In the genomic region with DNA sequence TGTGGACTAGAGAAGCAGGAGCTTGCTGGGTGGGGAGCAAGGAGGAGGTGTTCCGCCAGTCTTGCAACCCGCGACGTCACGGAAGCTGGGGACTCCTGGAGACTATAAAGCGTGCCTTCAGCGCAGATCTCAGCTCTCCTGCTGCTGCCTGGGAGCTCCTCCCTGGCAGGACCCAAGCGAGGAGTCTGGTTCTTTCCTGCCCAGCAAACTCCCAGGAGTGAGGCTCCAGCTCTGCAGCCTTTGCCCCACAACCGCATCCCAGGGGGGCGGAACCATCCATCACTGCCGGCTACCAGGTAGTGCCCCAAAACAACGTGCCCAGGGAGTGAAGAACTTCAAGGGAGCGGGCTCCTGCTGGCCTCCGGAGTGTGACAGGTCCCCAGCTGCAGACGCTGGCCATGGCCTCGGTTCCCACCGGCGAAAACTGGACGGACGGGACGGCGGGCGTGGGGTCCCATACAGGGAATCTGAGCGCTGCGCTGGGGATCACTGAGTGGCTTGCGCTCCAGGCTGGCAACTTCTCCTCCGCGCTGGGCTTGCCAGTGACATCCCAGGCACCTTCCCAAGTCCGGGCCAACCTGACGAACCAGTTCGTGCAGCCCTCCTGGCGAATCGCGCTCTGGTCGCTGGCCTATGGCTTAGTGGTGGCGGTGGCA, we compare ENCODE assay signal across 8 mouse cellular contexts. TPM values are rescaled to one million over a fixed set of nuclear protein-coding genes. Genes with fewer than 3 reads are reported as not detected.
DNase-seq lines count a peak whose midpoint lies in the region; ATAC-seq and TF ChIP-seq lines count a peak whose summit lies in the region.

A gene (plus strand): TSS at position 133 of the 656 bp plus-strand sequence.

- TF ChIP-seq CTCF in stomach, postnatal 0 days (IDR thresholded peaks at IDR 0.05; ENCODE audit: low read depth), result no peak

- DNase-seq in heart, adult 18-20 months, result no peak
- DNase-seq in ES-E14 (ENCODE audit: low read depth, low spot score), result peak; percentile 16
- peak; percentile 44 for DNase-seq in embryonic facial prominence, embryonic 11.5 days (ENCODE audit: low spot score)
- DNase-seq in intestine, embryonic 14.5 days (ENCODE audit: low spot score), result peak; percentile 71
- DNase-seq in stomach, postnatal 0 days (ENCODE audit: low spot score), result peak; percentile 21

- WGBS in heart, embryonic 16.5 days, result 2% methylated on average over 36 of the region's 36 CpGs
- WGBS in embryonic facial prominence, embryonic 11.5 days, result 1% methylated on average over 36 of the region's 36 CpGs
- 2% methylated on average over 36 of the region's 36 CpGs for WGBS in intestine, embryonic 14.5 days
- 2% methylated on average over 36 of the region's 36 CpGs for WGBS in midbrain, embryonic 12.5 days
- WGBS in stomach, postnatal 0 days, result 1% methylated on average over 36 of the region's 36 CpGs

- TF ChIP-seq EP300 in stomach, postnatal 0 days (optimal IDR thresholded peaks at IDR 0.05), result no peak

- H3K4me2 ChIP-seq in heart, embryonic 16.5 days (ENCODE audit: low read depth, low read length), result peak within 1 kb of the TSS; percentile 63
- H3K4me2 ChIP-seq in embryonic facial prominence, embryonic 11.5 days (ENCODE audit: low read depth, low read length), result peak within 1 kb of the TSS; percentile 94
- H3K4me2 ChIP-seq in intestine, embryonic 14.5 days (ENCODE audit: low read length), result peak within 1 kb of the TSS; percentile 66
- peak within 1 kb of the TSS; percentile 80 for H3K4me2 ChIP-seq in midbrain, embryonic 12.5 days (replicated peaks)
- peak within 1 kb of the TSS; percentile 62 for H3K4me2 ChIP-seq in stomach, postnatal 0 days (replicated peaks; ENCODE audit: low read depth)

- in situ Hi-C loops in ES-E14 (cut with MboI; ENCODE audit: low sequenced_read_pairs in 2 of 2, unreplicated experiment in 2 of 2), result no loop called here

- no peak within 1 kb of the TSS for H3K9ac ChIP-seq in heart, embryonic 16.5 days (ENCODE audit: low read length)
- no peak within 1 kb of the TSS for H3K9ac ChIP-seq in ES-E14 (ENCODE audit: insufficient read depth, low read depth, low read length, poor library complexity, severe bottlenecking)
- peak within 1 kb of the TSS; percentile 32 for H3K9ac ChIP-seq in embryonic facial prominence, embryonic 11.5 days (replicated peaks; ENCODE audit: low read length)
- H3K9ac ChIP-seq in intestine, embryonic 14.5 days (ENCODE audit: low read length), result no peak within 1 kb of the TSS
- peak within 1 kb of the TSS; percentile 53 for H3K9ac ChIP-seq in midbrain, embryonic 12.5 days (replicated peaks)
- 0 out of 2 replicates have a peak within 1 kb of the TSS, but pooled peaks have one; percentile 31 for H3K9ac ChIP-seq in stomach, postnatal 0 days (ENCODE audit: low read length)

- H3K36me3 ChIP-seq in heart, embryonic 16.5 days (ENCODE audit: control insufficient read depth, insufficient read depth), result no peaks in the 10 kb centered on the region
- H3K36me3 ChIP-seq in ES-E14 (ENCODE audit: control insufficient read depth, insufficient read depth, low read length, poor library complexity, severe bottlenecking), result no peaks in the 10 kb centered on the region
- H3K36me3 ChIP-seq in embryonic facial prominence, embryonic 11.5 days (replicated peaks; ENCODE audit: control insufficient read depth, insufficient read depth, low read depth, low read length), result no peaks in the 10 kb centered on the region
- no peaks in the 10 kb centered on the region for H3K36me3 ChIP-seq in intestine, embryonic 14.5 days (ENCODE audit: control insufficient read depth, insufficient read depth, low read length)
- H3K36me3 ChIP-seq in midbrain, embryonic 12.5 days, result no peaks in the 10 kb centered on the region
- H3K36me3 ChIP-seq in stomach, postnatal 0 days (ENCODE audit: control insufficient read depth, insufficient read depth, low read length), result no peaks in the 10 kb centered on the region

- peak within 1 kb of the TSS; percentile 44 for H3K4me3 ChIP-seq in heart, embryonic 16.5 days (ENCODE audit: low read length)
- H3K4me3 ChIP-seq in ES-E14 (ENCODE audit: insufficient read depth in 1 of 2, low read depth in 1 of 2, low read length in 2 of 2, poor library complexity in 1 of 2, severe bottlenecking in 1 of 2), result peak within 1 kb of the TSS; percentile 43 to 53
- peak within 1 kb of the TSS; percentile 42 for H3K4me3 ChIP-seq in embryonic facial prominence, embryonic 11.5 days (ENCODE audit: low read depth, low read length)
- peak within 1 kb of the TSS; percentile 38 for H3K4me3 ChIP-seq in intestine, embryonic 14.5 days (ENCODE audit: low read depth, low read length)
- peak within 1 kb of the TSS; percentile 49 for H3K4me3 ChIP-seq in midbrain, embryonic 12.5 days
- H3K4me3 ChIP-seq in stomach, postnatal 0 days (ENCODE audit: low read depth, low read length), result peak within 1 kb of the TSS; percentile 35

- H3K4me1 ChIP-seq in heart, embryonic 16.5 days (ENCODE audit: control insufficient read depth, insufficient read depth, low read length), result peaks cover 5% of the 10 kb centered on the region; the same call in 1 of the 2 replicates
- no peaks in the 10 kb centered on the region for H3K4me1 ChIP-seq in ES-E14 (ENCODE audit: control insufficient read depth in 2 of 2, insufficient read depth in 2 of 2, low read length in 2 of 2, poor library complexity in 1 of 2)
- H3K4me1 ChIP-seq in embryonic facial prominence, embryonic 11.5 days (ENCODE audit: control insufficient read depth, insufficient read depth, low read length), result no peaks in the 10 kb centered on the region
- 0 out of 2 replicates have a peak, but pooled peaks cover 3% of the 10 kb centered on the region for H3K4me1 ChIP-seq in intestine, embryonic 14.5 days (replicated peaks; ENCODE audit: control insufficient read depth, insufficient read depth, low read length)
- peaks cover 3% of the 10 kb centered on the region; the same call in 1 of the 2 replicates for H3K4me1 ChIP-seq in midbrain, embryonic 12.5 days
- H3K4me1 ChIP-seq in stomach, postnatal 0 days (replicated peaks; ENCODE audit: control insufficient read depth, insufficient read depth), result no peaks in the 10 kb centered on the region; the same call in 1 of the 2 replicates

- ATAC-seq in heart, embryonic 16.5 days (replicated peaks; ENCODE audit: extremely low read depth, insufficient read depth, low FRiP score), result no peak
- peak; percentile 69 for ATAC-seq in embryonic facial prominence, embryonic 11.5 days (replicated peaks; ENCODE audit: insufficient number of reproducible peaks, low FRiP score, low TSS enrichment, low read depth)
- ATAC-seq in intestine, embryonic 14.5 days (replicated peaks; ENCODE audit: low FRiP score, low TSS enrichment, low read depth), result peak; percentile 76
- peak; percentile 75 for ATAC-seq in midbrain, embryonic 12.5 days (ENCODE audit: low FRiP score, low read depth)
- no peak for ATAC-seq in stomach, postnatal 0 days (ENCODE audit: low FRiP score, low TSS enrichment)
- no peak for ATAC-seq in activated CD4-positive, CD25-positive, alpha-beta regulatory T cell, adult 4 months

- H3K27ac ChIP-seq in heart, embryonic 16.5 days (ENCODE audit: low read length), result no peak within 1 kb of the TSS
- H3K27ac ChIP-seq in ES-E14 (ENCODE audit: insufficient read depth, low read depth, low read length, poor library complexity, severe bottlenecking), result no peak within 1 kb of the TSS
- H3K27ac ChIP-seq in embryonic facial prominence, embryonic 11.5 days (replicated peaks; ENCODE audit: low read depth, low read length), result no peak within 1 kb of the TSS
- no peak within 1 kb of the TSS for H3K27ac ChIP-seq in intestine, embryonic 14.5 days (ENCODE audit: low read depth)
- no peak within 1 kb of the TSS for H3K27ac ChIP-seq in midbrain, embryonic 12.5 days (replicated peaks)
- H3K27ac ChIP-seq in stomach, postnatal 0 days (replicated peaks), result no peak within 1 kb of the TSS

- 0 out of 2 replicates have a peak, but pooled peaks cover 7% of the 10 kb centered on the region for H3K27me3 ChIP-seq in heart, embryonic 16.5 days (ENCODE audit: control insufficient read depth, insufficient read depth, low read length)
- peaks cover 10% of the 10 kb centered on the region; the same call in 1 of the 2 replicates for H3K27me3 ChIP-seq in embryonic facial prominence, embryonic 11.5 days (ENCODE audit: control insufficient read depth, insufficient read depth, low read length)
- H3K27me3 ChIP-seq in intestine, embryonic 14.5 days (replicated peaks; ENCODE audit: control insufficient read depth, insufficient read depth, low read length), result peaks cover 9% of the 10 kb centered on the region; the same call in 1 of the 2 replicates
- peaks cover 12% of the 10 kb centered on the region; the same call in 1 of the 2 replicates for H3K27me3 ChIP-seq in midbrain, embryonic 12.5 days
- H3K27me3 ChIP-seq in stomach, postnatal 0 days (ENCODE audit: control insufficient read depth, insufficient read depth, low read length), result peaks cover 2% of the 10 kb centered on the region; the same call in 1 of the 2 replicates

- H3K9me3 ChIP-seq in heart, embryonic 16.5 days (replicated peaks; ENCODE audit: control insufficient read depth, low read length), result no peaks in the 10 kb centered on the region
- no peaks in the 10 kb centered on the region for H3K9me3 ChIP-seq in ES-E14 (ENCODE audit: control insufficient read depth, insufficient read depth, low read depth, low read length)
- no peaks in the 10 kb centered on the region for H3K9me3 ChIP-seq in embryonic facial prominence, embryonic 11.5 days (replicated peaks; ENCODE audit: control insufficient read depth, low read length)
- H3K9me3 ChIP-seq in intestine, embryonic 14.5 days (ENCODE audit: control insufficient read depth, low read length), result no peaks in the 10 kb centered on the region
- H3K9me3 ChIP-seq in midbrain, embryonic 12.5 days, result no peaks in the 10 kb centered on the region
- H3K9me3 ChIP-seq in stomach, postnatal 0 days (ENCODE audit: control insufficient read depth, low read length), result no peaks in the 10 kb centered on the region

TF ChIP-seq in ES-E14, 5 proteins besides CTCF, POLR2A, EP300 and RAD21 (continues in another document):
- no peak for TF ChIP-seq ZNF384 (IDR thresholded peaks at IDR 0.05; ENCODE audit: low read depth, low read length)
- no peak for TF ChIP-seq HCFC1 (IDR thresholded peaks at IDR 0.05; ENCODE audit: borderline replicate concordance, insufficient read depth, low read length)
- TF ChIP-seq ZC3H11A (IDR thresholded peaks at IDR 0.05; ENCODE audit: borderline replicate concordance, low read depth, low read length), result no peak
- TF ChIP-seq MAFK (IDR thresholded peaks at IDR 0.05; ENCODE audit: insufficient read depth, low read depth, low read length), result no peak

RNA-seq across cellular contexts. Expression of the gene that starts here (rescaled TPM):
- polyA plus RNA-seq in heart, embryonic 16.5 days (2015; fragmentation: Nextera tagmentation; extraction: Ambion mirVana), result 0.06 TPM in 1 of 2 replicates, not detected in the other
- not detected for total RNA-seq in heart, adult 18-20 months (2021)
- total RNA-seq in ES-E14 (2012; rRNA removed), result 0.40 and 0.79 TPM in 2 replicates
- polyA plus RNA-seq in embryonic facial prominence, embryonic 11.5 days (2014; fragmentation: Nextera tagmentation; extraction: Ambion mirVana), result 0.59 and 0.82 TPM in 2 replicates
- 0.55 and 0.70 TPM in 2 replicates for polyA plus RNA-seq in intestine, embryonic 14.5 days (2014; fragmentation: Nextera tagmentation; extraction: Ambion mirVana)
- 1.1 TPM in 2 replicates for polyA plus RNA-seq in midbrain, embryonic 12.5 days (2016; fragmentation: Nextera tagmentation; extraction: Ambion mirVana)
- 1.6 and 1.9 TPM in 2 replicates for polyA plus RNA-seq in stomach, postnatal 0 days (2015; fragmentation: Nextera tagmentation; extraction: Ambion mirVana)
- polyA plus RNA-seq in activated CD4-positive, CD25-positive, alpha-beta regulatory T cell, adult 4 months (2017; shearing (Covaris generic)), result not detected

Comparison
In these comparisons a context has a peak if more than half of its experiments do, and no peak if none do; other contexts are left out.
1. Peak in DNase-seq and H3K4me3 ChIP-seq in ES-E14; RNA of the gene not detected or under 1 TPM.
2. Peak in DNase-seq, ATAC-seq, H3K4me3 ChIP-seq, H3K9ac ChIP-seq and H3K4me2 ChIP-seq in embryonic facial prominence, embryonic 11.5 days; RNA of the gene not detected or under 1 TPM.
3. Peak in DNase-seq, ATAC-seq, H3K4me3 ChIP-seq and H3K4me2 ChIP-seq in intestine, embryonic 14.5 days; RNA of the gene not detected or under 1 TPM.
4. H3K9ac ChIP-seq: peak in midbrain, embryonic 12.5 days (single experiment) and stomach, postnatal 0 days (single experiment); none in heart, embryonic 16.5 days (single experiment), ES-E14 (single experiment) and intestine, embryonic 14.5 days (single experiment).
5. Peak in every context shown above with its lines, with median percentiles within 50 percentile points of each other: H3K4me2 ChIP-seq and H3K4me3 ChIP-seq.